Mouse (Mus musculus): ENCODE data around the gene Mfap4.

DNA sequence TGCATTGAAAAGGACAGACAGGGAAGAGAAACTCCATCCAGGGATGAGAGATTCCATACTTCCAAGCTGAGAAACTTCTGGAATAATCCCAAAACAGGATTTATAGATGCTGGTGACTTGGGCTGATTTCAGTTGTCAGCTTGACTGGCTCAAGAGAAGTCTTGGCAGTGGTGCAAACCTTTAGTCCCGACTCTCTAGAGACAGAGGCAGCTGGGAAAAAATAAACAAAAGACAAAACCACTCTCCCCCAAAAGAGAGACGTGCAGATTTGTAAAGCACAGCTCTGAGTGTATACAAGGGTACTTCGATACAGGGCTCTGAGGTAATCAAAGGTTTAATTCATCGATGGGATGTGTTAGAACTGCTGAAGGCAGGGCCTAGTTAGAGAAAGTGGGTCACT, 19.8 kb upstream of the Mfap4 start:
- no peak for TF ChIP-seq POLR2A (IDR thresholded peaks at IDR 0.05; ENCODE audit: extremely low read depth, insufficient read depth, low read length)
- TF ChIP-seq CTCF (IDR thresholded peaks at IDR 0.05; ENCODE audit: low read depth, low read length): no peak

Data from liver, adult 2 months (tissue).